ENCODE assay signal across 11 mouse cellular contexts in the genomic region with DNA sequence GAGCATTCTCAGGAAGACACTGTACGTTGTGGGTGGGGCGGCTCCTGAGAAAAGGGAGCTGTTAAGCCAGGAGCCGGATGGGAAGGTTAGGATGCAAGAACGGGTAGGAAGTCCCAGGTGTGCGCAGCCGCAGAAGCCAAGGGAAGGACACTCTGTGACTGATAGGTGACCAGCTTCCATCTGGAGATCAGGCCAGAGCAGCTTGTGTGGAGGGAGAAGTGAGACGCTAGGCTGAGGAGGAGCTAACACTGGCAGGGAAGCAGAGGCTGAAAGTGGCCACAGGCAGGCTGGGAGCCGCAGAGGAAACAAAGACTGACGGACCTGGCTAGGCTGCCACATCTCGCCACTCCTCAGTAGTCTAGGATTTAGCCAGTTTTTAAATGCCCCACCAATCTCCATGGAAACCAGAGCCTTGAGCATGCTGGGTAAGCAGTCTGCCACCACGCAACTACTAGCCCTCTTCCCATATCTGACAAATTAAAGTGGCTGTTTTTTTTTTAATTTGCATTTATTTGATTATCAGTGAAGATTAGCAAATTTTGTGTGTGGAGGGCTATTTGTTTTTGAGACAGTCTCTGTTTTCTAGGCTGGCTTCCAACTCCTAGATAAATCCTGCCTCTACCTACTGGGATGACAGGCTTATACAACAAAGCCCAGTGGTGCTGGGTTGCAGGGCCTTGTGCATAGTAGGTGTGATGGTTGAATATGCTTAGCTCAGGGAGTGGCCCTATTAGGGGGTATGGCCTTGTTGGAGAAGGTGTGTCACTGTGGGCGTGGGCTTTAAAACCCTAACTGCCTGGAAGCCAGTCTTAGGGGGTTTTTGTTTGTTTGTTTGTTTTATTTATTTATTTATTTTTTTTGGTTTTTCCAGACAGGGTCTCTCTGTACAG. TPM values are rescaled to one million over a fixed set of nuclear protein-coding genes. Genes with fewer than 3 reads are reported as not detected.
DNase-seq lines count a peak whose midpoint lies in the region; ATAC-seq and TF ChIP-seq lines count a peak whose summit lies in the region.
"Had no signal": no experiment of that assay in that cellular context is flagged by ENCODE, and none has a peak within 500 bp of the region (broad histone marks: within the 10 kb centered on the region; RNA-seq: fewer than 3 reads in every experiment).

No protein-coding gene starts in this region.

- H3K9ac ChIP-seq in forebrain, embryonic 11.5 days (ENCODE audit: low read length): peak overlapping the region; percentile 27; the same call in 1 of the 2 replicates

- no peak for DNase-seq in testis, postnatal 14 days (ENCODE audit: low spot score)
- DNase-seq in forebrain, embryonic 11.5 days (ENCODE audit: low spot score): no peak
- peak; percentile 31 to 34 for DNase-seq in left cerebral cortex, adult 2 months (ENCODE audit: extremely low spot score in 1 of 2, low spot score in 2 of 2)
- no peak for DNase-seq in urinary bladder, postnatal 10 days (ENCODE audit: low spot score)
- DNase-seq in urinary bladder, postnatal 14 days (ENCODE audit: low spot score): no peak
- no peak for DNase-seq in embryo, embryonic 9.5 days (ENCODE audit: extremely low spot score)

- 0 out of 2 replicates have a peak overlapping the region, but pooled peaks have one; percentile 1 for H3K4me2 ChIP-seq in forebrain, embryonic 11.5 days (ENCODE audit: low read depth, low read length, severe bottlenecking)

- ATAC-seq in forebrain, embryonic 11.5 days (replicated peaks; ENCODE audit: low FRiP score): no peak
- peak; percentile 47 for ATAC-seq in monocyte, adult 5-6 weeks (replicated peaks; ENCODE audit: insufficient number of reproducible peaks, low FRiP score, low TSS enrichment, poor library complexity, severe bottlenecking)

- intact Hi-C loops in left cerebral cortex, adult 2 months (cut with DNase I): loop anchor here (5.0 kb wide), 1 partner anchor 43 kb away; a partner anchor contains a TSS

- WGBS in forebrain, embryonic 11.5 days: 60% methylated on average over 12 of the region's 12 CpGs

- H3K4me3 ChIP-seq in testis, adult 2 months (ENCODE audit: control insufficient read depth, low read depth, low read length): peak overlapping the region; percentile 56
- H3K4me3 ChIP-seq in forebrain, embryonic 11.5 days (ENCODE audit: low read depth, low read length): no peak overlapping the region
- H3K4me3 ChIP-seq in left cerebral cortex, adult 2 months: no peak overlapping the region; the same call in 1 of the 2 replicates

- no peaks in the 10 kb centered on the region for H3K36me3 ChIP-seq in testis, adult 2 months (ENCODE audit: control insufficient read depth, insufficient read depth, low read length)
- no peaks in the 10 kb centered on the region for H3K36me3 ChIP-seq in forebrain, embryonic 11.5 days (ENCODE audit: control insufficient read depth, insufficient read depth, low read length)

- peaks cover 10% of the 10 kb centered on the region for H3K4me1 ChIP-seq in testis, adult 2 months (ENCODE audit: control insufficient read depth, insufficient read depth, low read length)
- peaks cover 3% of the 10 kb centered on the region for H3K4me1 ChIP-seq in forebrain, embryonic 11.5 days (replicated peaks; ENCODE audit: control insufficient read depth, insufficient read depth, low read length)

- no peak for TF ChIP-seq CTCF in testis, adult 2 months (IDR thresholded peaks at IDR 0.05; ENCODE audit: control insufficient read depth, insufficient read depth, insufficient replicate concordance, low read depth, low read length)
- no peak for TF ChIP-seq CTCF in left cerebral cortex, adult 2 months (IDR thresholded peaks at IDR 0.05)

- no peaks in the 10 kb centered on the region for H3K27me3 ChIP-seq in testis, adult 2 months (ENCODE audit: control insufficient read depth, insufficient read depth, low read length)
- no peaks in the 10 kb centered on the region for H3K27me3 ChIP-seq in forebrain, embryonic 11.5 days (ENCODE audit: control insufficient read depth, insufficient read depth, low read length)

- TF ChIP-seq POLR2A in testis, adult 2 months (IDR thresholded peaks at IDR 0.05; ENCODE audit: control insufficient read depth, low read depth, low read length): no peak

- no peak overlapping the region for H3K27ac ChIP-seq in testis, adult 2 months (ENCODE audit: control insufficient read depth, insufficient read depth, low read depth, low read length)
- H3K27ac ChIP-seq in forebrain, embryonic 11.5 days (ENCODE audit: low read depth, low read length): no peak overlapping the region
- peak overlapping the region; percentile 55 for H3K27ac ChIP-seq in left cerebral cortex, adult 2 months

- H3K9me3 ChIP-seq in forebrain, embryonic 11.5 days (ENCODE audit: control insufficient read depth, low read length): no peaks in the 10 kb centered on the region

RNA-seq across cellular contexts. Expression of a gene that starts 44.8 kb away (rescaled TPM):
- polyA plus RNA-seq in testis, adult 2 months (2012; rRNA removed): 5.1 and 5.4 TPM in 2 replicates
- 0.05 TPM in 1 of 2 replicates, not detected in the other for polyA plus RNA-seq in forebrain, embryonic 11.5 days (2014; fragmentation: Nextera tagmentation; extraction: Ambion mirVana)
- under 1 TPM; 0.40 to 0.57 TPM for total RNA-seq in left cerebral cortex, adult 2 months (2021)
- total RNA-seq in monocyte, adult 5-6 weeks (2017): not detected in 3 replicates
- polyA plus RNA-seq: embryonic facial prominence, embryonic 11.5 days; large intestine, adult 2 months; stomach, embryonic 14.5 days had no signal

Comparison
In these comparisons a context has a peak if more than half of its experiments do, and no peak if none do; other contexts are left out.
1. DNase-seq: peak in left cerebral cortex, adult 2 months (2 of 2); none in testis, postnatal 14 days (single experiment), forebrain, embryonic 11.5 days (single experiment), urinary bladder, postnatal 10 days (single experiment), urinary bladder, postnatal 14 days (single experiment) and embryo, embryonic 9.5 days (single experiment).